Mouse (Mus musculus): ENCODE measurements at regions not wholly inside any gene's neighbourhood (a gene's known extent, or its start where the extent isn't known, plus 50 kb on each side); places are given as distances from the start of the nearest gene placed in this dataset.
A peak's percentile ranks its signal among the peaks of the same experiment; 100 is the strongest.

GRCm38 (mm10) chr4:84208175-84208574, 466.9 kb downstream of the Bnc2 start:
- no peak for DNase-seq (ENCODE audit: low spot score)
- Histone ChIP-seq H3K4me1 (peaks cover 37% of the 10 kb centered on the region), H3K36me3 (no peaks in the 10 kb centered on the region), H3K27me3 (ENCODE audit: low read depth, poor library complexity, severe bottlenecking) (no peaks in the 10 kb centered on the region), H3K27ac (no peak overlapping the region), H3K4me3 (no peak overlapping the region), H3K9me3 (replicated peaks) (no peaks in the 10 kb centered on the region)
- 75% methylated on average over 1 of the region's 1 CpGs for WGBS

- H3K4me3 ChIP-seq: no peak overlapping the region
- H3K9me3 ChIP-seq (replicated peaks): no peaks in the 10 kb centered on the region
- H3K27ac ChIP-seq: no peak overlapping the region
- WGBS: 91% methylated on average over 2 of the region's 2 CpGs
- DNase-seq (ENCODE audit: low spot score): no peak
- H3K27me3 ChIP-seq (ENCODE audit: low read depth, poor library complexity, severe bottlenecking): no peaks in the 10 kb centered on the region
- peaks cover 37% of the 10 kb centered on the region for H3K4me1 ChIP-seq
- H3K36me3 ChIP-seq: no peaks in the 10 kb centered on the region
Measured at GRCm38 (mm10) chr4:84209538-84209937, 465.5 kb downstream of the Bnc2 start.

- no peak for DNase-seq (ENCODE audit: low spot score)
- 44% methylated on average over 11 of the region's 11 CpGs for WGBS
Measured at GRCm38 (mm10) chr4:84211311-84211875, 463.7 kb downstream of the Bnc2 start.

GRCm38 (mm10) chr4:84212004-84212403, 463.1 kb downstream of the Bnc2 start:
- peak overlapping the region; percentile 61 for H3K27ac ChIP-seq
- 81% methylated on average over 6 of the region's 6 CpGs for WGBS
- DNase-seq (ENCODE audit: low spot score): no peak

More at GRCm38 (mm10) chr4:84211311-84211875, 463.7 kb downstream of the Bnc2 start:
- H3K27me3 ChIP-seq (ENCODE audit: low read depth, poor library complexity, severe bottlenecking): no peaks in the 10 kb centered on the region
- H3K4me3 ChIP-seq: no peak overlapping the region
- H3K4me1 ChIP-seq: peaks cover 44% of the 10 kb centered on the region
- no peaks in the 10 kb centered on the region for H3K9me3 ChIP-seq (replicated peaks)
- no peaks in the 10 kb centered on the region for H3K36me3 ChIP-seq
- peak overlapping the region; percentile 61 for H3K27ac ChIP-seq

GRCm38 (mm10) chr4:84214523-84214922, 460.6 kb downstream of the Bnc2 start:
- 16% methylated on average over 8 of the region's 8 CpGs for WGBS
- H3K4me3 ChIP-seq: no peak overlapping the region
- no peaks in the 10 kb centered on the region for H3K9me3 ChIP-seq (replicated peaks)
- DNase-seq (ENCODE audit: low spot score): peak; percentile 62
- H3K36me3 ChIP-seq: no peaks in the 10 kb centered on the region
- H3K27me3 ChIP-seq (ENCODE audit: low read depth, poor library complexity, severe bottlenecking): no peaks in the 10 kb centered on the region
- peak overlapping the region; percentile 64 for H3K27ac ChIP-seq
- H3K4me1 ChIP-seq: peaks cover 44% of the 10 kb centered on the region

More at GRCm38 (mm10) chr4:84212004-84212403, 463.1 kb downstream of the Bnc2 start:
- peaks cover 44% of the 10 kb centered on the region for H3K4me1 ChIP-seq
- H3K9me3 ChIP-seq (replicated peaks): no peaks in the 10 kb centered on the region
- no peaks in the 10 kb centered on the region for H3K27me3 ChIP-seq (ENCODE audit: low read depth, poor library complexity, severe bottlenecking)
- no peak overlapping the region for H3K4me3 ChIP-seq
- H3K36me3 ChIP-seq: no peaks in the 10 kb centered on the region

GRCm38 (mm10) chr4:84218961-84219360, 456.1 kb downstream of the Bnc2 start:
- Histone ChIP-seq H3K27ac (no peak overlapping the region), H3K4me1 (peaks cover 24% of the 10 kb centered on the region), H3K36me3 (no peaks in the 10 kb centered on the region), H3K27me3 (ENCODE audit: low read depth, poor library complexity, severe bottlenecking) (no peaks in the 10 kb centered on the region), H3K4me3 (no peak overlapping the region), H3K9me3 (replicated peaks) (no peaks in the 10 kb centered on the region)
- no peak for DNase-seq (ENCODE audit: low spot score)
- 88% methylated on average over 4 of the region's 4 CpGs for WGBS

GRCm38 (mm10) chr4:84222057-84222717, 452.9 kb downstream of the Bnc2 start:
- DNase-seq (ENCODE audit: low spot score): no peak
- WGBS: 84% methylated on average over 4 of the region's 4 CpGs
- Histone ChIP-seq H3K4me1 (peaks cover 12% of the 10 kb centered on the region), H3K36me3 (no peaks in the 10 kb centered on the region), H3K9me3 (replicated peaks) (no peaks in the 10 kb centered on the region), H3K27ac (no peak overlapping the region), H3K4me3 (no peak overlapping the region), H3K27me3 (ENCODE audit: low read depth, poor library complexity, severe bottlenecking) (no peaks in the 10 kb centered on the region)

- Histone ChIP-seq H3K27ac (no peak overlapping the region), H3K36me3 (no peaks in the 10 kb centered on the region), H3K27me3 (ENCODE audit: low read depth, poor library complexity, severe bottlenecking) (no peaks in the 10 kb centered on the region), H3K9me3 (replicated peaks) (no peaks in the 10 kb centered on the region), H3K4me3 (no peak overlapping the region), H3K4me1 (peaks cover 12% of the 10 kb centered on the region)
- DNase-seq (ENCODE audit: low spot score): no peak
- 91% methylated on average over 11 of the region's 11 CpGs for WGBS
Measured at GRCm38 (mm10) chr4:84222805-84223335, 452.2 kb downstream of the Bnc2 start.

- no peak overlapping the region for H3K4me3 ChIP-seq
- no peak overlapping the region for H3K27ac ChIP-seq
- H3K27me3 ChIP-seq (ENCODE audit: low read depth, poor library complexity, severe bottlenecking): no peaks in the 10 kb centered on the region
- WGBS: 75% methylated on average over 6 of the region's 6 CpGs
- DNase-seq (ENCODE audit: low spot score): no peak
- H3K4me1 ChIP-seq: peaks cover 12% of the 10 kb centered on the region
- no peaks in the 10 kb centered on the region for H3K36me3 ChIP-seq
- no peaks in the 10 kb centered on the region for H3K9me3 ChIP-seq (replicated peaks)
Measured at GRCm38 (mm10) chr4:84224556-84224955, 450.5 kb downstream of the Bnc2 start.
